Mouse (Mus musculus) midbrain, embryonic 15.5 days (tissue): Measurements from ENCODE around the gene Cfap54. TPM values are rescaled to one million over a fixed set of nuclear protein-coding genes. Genes with fewer than 3 reads are reported as not detected.

Experiments
- ATAC-seq: fragments of 200-750 bp; cut with Nextera tagmentation; replicated peaks from 2 replicates; pipeline ENCODE4 v1.8.0; 2017; ENCODE audit warnings: moderate TSS enrichment
- H3K27ac ChIP-seq: fragments of 300-500 bp; sonication (generic); 2 replicates; pipeline ENCODE4 v1.5.1; 2015; ENCODE audit warnings: mild to moderate bottlenecking, inconsistent platforms
- H3K27me3 ChIP-seq: fragments of 300-500 bp; sonication (generic); replicated peaks from 2 replicates; pipeline ENCODE4 v1.6.1; 2015; ENCODE audit warnings: inconsistent platforms
- H3K36me3 ChIP-seq: fragments of 300-500 bp; sonication (generic); replicated peaks from 2 replicates; pipeline ENCODE4 v1.6.1; 2015; ENCODE audit warnings: inconsistent platforms
- H3K4me1 ChIP-seq: fragments of 300-500 bp; sonication (generic); 2 replicates; pipeline ENCODE4 v1.6.1; 2015; ENCODE audit warnings: inconsistent platforms
- H3K4me2 ChIP-seq: fragments of 300-500 bp; sonication (generic); 2 replicates; pipeline ENCODE4 v1.6.1; 2015; ENCODE audit warnings: inconsistent platforms, mild to moderate bottlenecking, moderate library complexity
- H3K4me3 ChIP-seq: fragments of 300-500 bp; sonication (generic); 2 replicates; pipeline ENCODE4 v1.5.1; 2015; ENCODE audit warnings: mild to moderate bottlenecking, inconsistent platforms
- H3K9ac ChIP-seq: fragments of 300-500 bp; sonication (generic); 2 replicates; pipeline ENCODE4 v1.6.1; 2015; ENCODE audit warnings: mild to moderate bottlenecking, inconsistent platforms
- H3K9me3 ChIP-seq: fragments of 300-500 bp; sonication (generic); 2 replicates; pipeline ENCODE4 v1.6.1; 2016; ENCODE audit warnings: inconsistent platforms
- WGBS: fragments of 180-500 bp; shearing (Covaris S2); methylation state at CpG from one replicate; pipeline ENCODE4 v1.1.7; 2015; ENCODE audit warnings: mixed read lengths; 5-methylcytosine and 5-hydroxymethylcytosine counted together
- polyA plus RNA-seq: library from polyadenylated mRNA; unstranded; fragments of >200 nt; fragmentation: Nextera tagmentation; extraction: Ambion mirVana; gene quantifications from 2 replicates; pipeline ENCODE4 v1.2.1, GENCODE M21; 2015

Gene Cfap54
- polyA plus RNA-seq, 1 experiment from 2014 or later: 4.0 TPM

DNA sequence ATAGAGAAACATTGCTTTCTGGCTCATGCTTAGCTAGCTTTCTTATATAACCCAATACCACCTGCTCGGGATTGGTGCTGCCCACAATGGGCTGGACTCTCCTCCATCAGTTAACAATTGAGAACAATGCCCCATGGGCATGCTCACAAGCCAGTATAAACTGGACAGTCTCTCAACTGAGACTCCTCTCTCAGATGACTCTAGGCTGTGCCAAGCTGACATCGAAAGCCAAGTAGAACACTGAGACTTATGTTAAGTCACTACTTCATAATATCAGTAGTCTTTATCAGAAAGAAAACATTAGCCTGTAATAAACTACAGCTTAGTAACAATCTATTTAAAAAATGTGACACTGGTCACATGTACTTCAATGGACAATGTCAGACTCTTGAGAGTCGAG lies 35.2 kb upstream of the Cfap54 start:
- 90% methylated on average over 3 of the region's 3 CpGs for WGBS
- Histone ChIP-seq H3K4me2 (no peak overlapping the region), H3K27ac (no peak overlapping the region), H3K4me3 (no peak overlapping the region), H3K9me3 (no peaks in the 10 kb centered on the region), H3K9ac (no peak overlapping the region), H3K36me3 (no peaks in the 10 kb centered on the region), H3K4me1 (no peaks in the 10 kb centered on the region), H3K27me3 (no peaks in the 10 kb centered on the region)
- ATAC-seq: no peak

DNA sequence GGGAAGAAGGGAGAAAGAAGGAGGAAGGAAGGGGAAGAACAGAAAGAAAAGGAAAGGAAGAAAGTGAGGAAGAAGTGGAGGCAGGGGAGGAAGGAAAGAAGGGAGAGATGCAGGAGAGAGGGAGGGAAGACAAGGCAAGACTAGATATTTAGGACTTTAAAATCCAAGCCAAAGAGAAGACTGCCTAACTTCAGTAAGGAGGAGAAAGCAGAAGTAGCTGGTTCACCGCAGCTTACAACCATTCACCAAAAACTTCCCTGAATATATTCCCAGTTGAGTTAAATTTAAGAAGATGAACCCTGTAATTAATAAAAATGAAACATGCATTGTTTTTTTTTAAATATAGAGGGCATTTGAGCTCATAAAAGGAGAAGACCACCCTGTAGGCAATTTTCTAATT lies 34.3 kb upstream of the Cfap54 start:
- H3K9me3 ChIP-seq: no peaks in the 10 kb centered on the region
- WGBS: 96% methylated on average over 1 of the region's 1 CpGs

DNA sequence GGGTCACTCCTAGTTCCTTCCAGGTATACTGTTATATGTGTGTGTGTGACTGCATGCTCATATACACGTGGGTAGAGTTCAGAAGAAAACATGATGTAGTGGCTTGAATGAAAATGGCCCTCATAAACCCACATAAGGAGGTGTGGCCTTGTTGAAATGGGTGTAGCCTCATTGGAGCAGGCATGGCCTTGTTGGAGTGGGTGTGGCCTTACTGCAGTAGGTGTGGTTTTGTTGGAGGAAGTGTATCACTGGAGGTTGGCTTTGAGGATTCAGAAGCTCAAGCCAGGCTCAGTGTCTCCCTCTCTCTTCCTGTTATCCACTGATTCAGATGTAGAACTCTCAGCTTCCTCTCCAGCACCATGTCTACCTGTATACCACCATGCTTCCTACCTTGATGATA lies 33.4 kb upstream of the Cfap54 start:
- no peak overlapping the region for H3K9ac ChIP-seq
- H3K4me1 ChIP-seq: no peaks in the 10 kb centered on the region
- WGBS: 62% methylated on average over 1 of the region's 1 CpGs

More for the DNA sequence above, 34.3 kb upstream of the Cfap54 start:
- no peak overlapping the region for H3K4me3 ChIP-seq
- no peaks in the 10 kb centered on the region for H3K4me1 ChIP-seq
- ATAC-seq: no peak
- H3K9ac ChIP-seq: no peak overlapping the region
- H3K27ac ChIP-seq: no peak overlapping the region
- no peaks in the 10 kb centered on the region for H3K36me3 ChIP-seq
- H3K4me2 ChIP-seq: no peak overlapping the region
- H3K27me3 ChIP-seq: no peaks in the 10 kb centered on the region

GRCm38 (mm10) chr10:93113968-93114367 lies 32.5 kb upstream of the Cfap54 start:
- no peak for ATAC-seq
- no peaks in the 10 kb centered on the region for H3K36me3 ChIP-seq
- H3K4me1 ChIP-seq: no peaks in the 10 kb centered on the region
- no peak overlapping the region for H3K27ac ChIP-seq
- H3K27me3 ChIP-seq: no peaks in the 10 kb centered on the region
- no peaks in the 10 kb centered on the region for H3K9me3 ChIP-seq
- H3K4me2 ChIP-seq: no peak overlapping the region
- H3K9ac ChIP-seq: no peak overlapping the region
- no peak overlapping the region for H3K4me3 ChIP-seq
- WGBS: 87% methylated on average over 8 of the region's 8 CpGs

More for the DNA sequence above, 33.4 kb upstream of the Cfap54 start:
- H3K4me2 ChIP-seq: no peak overlapping the region
- H3K27me3 ChIP-seq: no peaks in the 10 kb centered on the region
- H3K9me3 ChIP-seq: no peaks in the 10 kb centered on the region
- no peak overlapping the region for H3K4me3 ChIP-seq
- ATAC-seq: no peak
- no peak overlapping the region for H3K27ac ChIP-seq
- H3K36me3 ChIP-seq: no peaks in the 10 kb centered on the region

DNA sequence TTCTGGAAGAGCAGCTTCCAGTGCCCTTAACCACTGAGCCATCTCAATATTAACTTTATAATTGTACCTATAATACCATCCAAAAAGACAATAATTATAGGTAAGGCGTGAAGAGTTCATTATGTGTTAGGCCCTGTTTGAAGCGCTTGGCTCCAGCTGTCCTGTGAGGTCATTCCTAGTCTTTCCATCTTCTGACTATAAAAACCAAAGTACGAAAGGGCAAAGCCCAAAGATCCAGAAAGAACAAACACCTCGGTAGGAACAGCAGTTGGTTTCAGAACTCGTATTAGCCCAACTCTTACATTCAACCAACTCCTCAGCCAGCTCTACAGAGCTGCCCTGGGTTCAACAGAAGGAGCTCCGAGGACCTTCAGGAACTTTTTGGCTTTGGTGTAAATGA lies 30.6 kb upstream of the Cfap54 start:
- Histone ChIP-seq H3K27me3 (no peaks in the 10 kb centered on the region), H3K4me2 (no peak overlapping the region), H3K36me3 (no peaks in the 10 kb centered on the region), H3K9me3 (no peaks in the 10 kb centered on the region), H3K4me1 (no peaks in the 10 kb centered on the region), H3K27ac (no peak overlapping the region), H3K4me3 (no peak overlapping the region), H3K9ac (no peak overlapping the region)
- WGBS: 95% methylated on average over 6 of the region's 6 CpGs
- no peak for ATAC-seq

DNA sequence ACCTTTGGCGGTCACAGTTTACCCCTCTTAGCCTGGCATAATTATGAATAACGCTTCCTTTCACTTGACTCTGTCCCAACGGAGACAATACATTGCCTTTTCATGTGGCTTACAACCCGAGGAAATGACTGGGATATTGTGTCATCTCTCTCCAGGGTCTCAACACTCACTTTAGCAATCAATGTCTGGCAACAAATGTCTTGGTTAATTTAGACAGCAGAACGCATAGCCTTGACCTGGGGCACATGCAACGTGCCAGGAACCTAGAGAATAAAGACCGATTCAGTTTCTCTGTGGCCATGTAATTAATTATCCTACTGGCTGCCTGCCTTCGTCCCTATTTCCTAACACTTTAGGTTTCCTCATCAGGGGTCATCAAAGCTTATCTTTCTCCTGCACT lies 30.0 kb upstream of the Cfap54 start:
- WGBS: 69% methylated on average over 8 of the region's 8 CpGs

DNA sequence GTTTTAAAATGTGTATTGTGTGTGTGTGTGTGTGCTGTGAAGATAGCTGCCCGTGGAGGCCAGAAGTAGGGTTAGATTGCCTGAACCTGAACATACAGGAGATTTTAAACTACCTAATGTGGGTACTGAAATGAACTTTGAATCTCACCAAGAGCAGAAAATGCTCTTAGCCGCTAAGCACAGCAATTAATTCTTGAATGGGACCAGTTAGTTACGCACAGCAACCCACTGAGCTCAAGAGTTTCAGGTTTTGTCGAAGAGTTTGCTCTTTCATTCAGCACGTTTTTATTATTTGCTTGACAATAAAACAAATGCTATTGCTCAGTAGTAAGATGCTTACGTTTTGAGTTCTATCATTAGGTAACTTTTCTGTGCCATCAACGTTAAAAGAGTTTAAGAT lies 23.9 kb upstream of the Cfap54 start:
- Histone ChIP-seq H3K4me1 (no peaks in the 10 kb centered on the region), H3K9ac (no peak overlapping the region), H3K27me3 (no peaks in the 10 kb centered on the region), H3K4me2 (no peak overlapping the region), H3K4me3 (no peak overlapping the region), H3K36me3 (no peaks in the 10 kb centered on the region), H3K9me3 (no peaks in the 10 kb centered on the region), H3K27ac (no peak overlapping the region)
- no peak for ATAC-seq
- 69% methylated on average over 7 of the region's 7 CpGs for WGBS

More for the DNA sequence above, 30.0 kb upstream of the Cfap54 start:
- Histone ChIP-seq H3K9me3 (no peaks in the 10 kb centered on the region), H3K4me1 (no peaks in the 10 kb centered on the region), H3K4me2 (no peak overlapping the region), H3K27ac (no peak overlapping the region), H3K36me3 (no peaks in the 10 kb centered on the region), H3K4me3 (no peak overlapping the region), H3K27me3 (no peaks in the 10 kb centered on the region), H3K9ac (no peak overlapping the region)
- ATAC-seq: no peak

- Histone ChIP-seq H3K4me1 (no peaks in the 10 kb centered on the region), H3K4me2 (no peak overlapping the region), H3K9ac (no peak overlapping the region), H3K36me3 (no peaks in the 10 kb centered on the region), H3K27me3 (no peaks in the 10 kb centered on the region), H3K4me3 (no peak overlapping the region), H3K9me3 (no peaks in the 10 kb centered on the region), H3K27ac (no peak overlapping the region)
- 80% methylated on average over 6 of the region's 6 CpGs for WGBS
- no peak for ATAC-seq
These were observed 22.9 kb upstream of the Cfap54 start for GRCm38 (mm10) chr10:93104357-93104756.

- Histone ChIP-seq H3K27me3 (no peaks in the 10 kb centered on the region), H3K27ac (no peak overlapping the region), H3K9ac (no peak overlapping the region), H3K36me3 (no peaks in the 10 kb centered on the region), H3K9me3 (no peaks in the 10 kb centered on the region), H3K4me3 (no peak overlapping the region), H3K4me2 (no peak overlapping the region), H3K4me1 (no peaks in the 10 kb centered on the region)
- no peak for ATAC-seq
- 76% methylated on average over 11 of the region's 11 CpGs for WGBS
These were observed 22.3 kb upstream of the Cfap54 start for GRCm38 (mm10) chr10:93103676-93104075.

- H3K4me3 ChIP-seq: no peak overlapping the region
- H3K9ac ChIP-seq: no peak overlapping the region
- H3K27ac ChIP-seq: no peak overlapping the region
- H3K4me2 ChIP-seq: no peak overlapping the region
- H3K27me3 ChIP-seq: no peaks in the 10 kb centered on the region
- H3K36me3 ChIP-seq: no peaks in the 10 kb centered on the region
- WGBS: 65% methylated on average over 5 of the region's 5 CpGs
- no peaks in the 10 kb centered on the region for H3K4me1 ChIP-seq
- ATAC-seq: no peak
- no peaks in the 10 kb centered on the region for H3K9me3 ChIP-seq
These were observed 20.9 kb upstream of the Cfap54 start for GRCm38 (mm10) chr10:93102321-93102720.

DNA sequence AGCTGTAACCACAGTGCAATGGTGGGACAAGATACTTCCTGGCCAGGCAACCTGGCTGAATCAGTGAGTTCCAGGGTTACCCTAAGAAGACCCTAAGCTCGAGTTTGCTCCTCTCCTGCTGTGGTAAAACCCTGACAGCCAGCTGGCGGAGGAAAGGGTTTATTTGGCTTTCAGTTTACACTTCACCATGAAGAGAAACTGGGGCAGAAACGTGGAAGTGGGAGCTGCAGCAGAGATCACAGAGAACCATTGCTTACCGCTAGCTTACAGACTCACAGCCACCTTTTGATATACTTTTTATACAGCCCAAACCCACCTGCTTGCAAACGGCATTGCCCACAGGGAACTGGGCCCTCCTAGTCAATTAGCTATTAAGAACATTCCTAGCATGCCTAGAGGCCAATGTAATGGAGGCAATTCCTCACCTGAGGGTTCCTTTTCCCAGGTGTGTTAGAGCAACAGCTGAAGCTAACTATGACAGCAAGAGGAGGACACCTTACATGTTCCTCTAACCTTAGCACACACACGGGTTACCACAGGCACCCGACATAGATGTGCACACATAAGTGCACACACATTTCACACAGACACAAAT lies 16.9 kb upstream of the Cfap54 start:
- Histone ChIP-seq H3K4me3 (no peak overlapping the region), H3K4me2 (no peak overlapping the region), H3K9ac (no peak overlapping the region), H3K4me1 (no peaks in the 10 kb centered on the region), H3K9me3 (no peaks in the 10 kb centered on the region), H3K27ac (no peak overlapping the region), H3K36me3 (no peaks in the 10 kb centered on the region), H3K27me3 (no peaks in the 10 kb centered on the region)
- ATAC-seq: no peak
- 75% methylated on average over 7 of the region's 7 CpGs for WGBS

DNA sequence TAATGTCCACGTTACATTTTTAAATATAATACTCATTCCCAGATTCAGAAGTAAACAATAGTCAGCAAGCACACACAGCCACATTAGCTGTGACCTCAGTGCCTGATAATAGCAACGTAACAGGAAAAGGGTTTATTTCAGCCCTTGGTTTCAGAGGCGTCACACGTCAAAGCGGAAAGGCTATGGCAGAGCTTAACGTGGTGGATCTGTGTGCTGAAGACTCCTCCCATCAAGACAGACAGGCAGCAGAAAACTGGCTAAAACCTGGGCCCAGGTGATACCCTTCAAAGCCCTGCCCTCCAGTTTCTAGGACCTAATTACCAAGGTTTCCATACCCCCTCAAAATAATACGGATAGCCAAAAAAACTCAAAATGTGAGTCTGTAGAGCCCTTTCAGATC lies 16.0 kb upstream of the Cfap54 start:
- H3K9ac ChIP-seq: no peak overlapping the region
- ATAC-seq: no peak
- no peak overlapping the region for H3K4me2 ChIP-seq
- WGBS: 96% methylated on average over 7 of the region's 7 CpGs
- no peaks in the 10 kb centered on the region for H3K9me3 ChIP-seq
- no peak overlapping the region for H3K4me3 ChIP-seq
- H3K27ac ChIP-seq: no peak overlapping the region
- H3K27me3 ChIP-seq: no peaks in the 10 kb centered on the region
- H3K4me1 ChIP-seq: no peaks in the 10 kb centered on the region
- no peaks in the 10 kb centered on the region for H3K36me3 ChIP-seq

DNA sequence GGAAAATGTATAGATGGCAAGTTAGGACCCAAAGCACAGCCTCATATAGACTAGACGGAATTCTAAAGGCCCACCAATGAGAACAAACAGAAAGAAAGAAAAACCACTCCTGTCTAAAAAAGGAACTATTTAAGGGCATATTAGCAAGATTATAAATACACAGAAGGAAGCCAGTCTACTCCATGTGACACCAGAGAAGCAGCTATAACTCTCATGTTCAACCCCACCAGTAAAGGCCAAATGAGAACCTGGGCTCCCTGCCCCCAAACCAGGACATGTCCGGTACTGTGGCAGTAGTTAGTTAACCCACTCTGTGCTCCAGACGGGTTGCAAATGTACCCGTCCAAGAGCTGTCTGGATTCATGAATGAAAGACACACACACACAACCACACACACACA lies 14.4 kb upstream of the Cfap54 start:
- Histone ChIP-seq H3K4me2 (no peak overlapping the region), H3K4me1 (no peaks in the 10 kb centered on the region), H3K4me3 (no peak overlapping the region), H3K9me3 (no peaks in the 10 kb centered on the region), H3K27me3 (no peaks in the 10 kb centered on the region), H3K9ac (no peak overlapping the region), H3K36me3 (no peaks in the 10 kb centered on the region), H3K27ac (no peak overlapping the region)
- WGBS: 93% methylated on average over 4 of the region's 4 CpGs
- ATAC-seq: no peak
